Mouse (Mus musculus) left cerebral cortex, adult 18-20 months (tissue): ENCODE measurements at regions not wholly inside any gene's neighbourhood (a gene's known extent, or its start where the extent isn't known, plus 50 kb on each side); places are given as distances from the start of the nearest gene placed in this dataset.

Experiments
- DNase-seq, 2 experiments: peaks; one replicate each; pipeline ENCODE4 v3.0.0; 2021 to 2022; ENCODE audit warnings: low spot score in 2 of 2, mixed read lengths in 1 of 2

GRCm38 (mm10) chr4:39833634-39834033 is 309.2 kb upstream of the Aco1 start:
- no peak for DNase-seq
